Mouse (Mus musculus): ENCODE measurements around the gene Ezh1.

Ezh1 gene

GRCm38 (mm10) chr11:101180261-101180660 lies 46.0 kb downstream of the Ezh1 start:
- DNase-seq, result no peak

- no peak for DNase-seq
These were observed 47.0 kb downstream of the Ezh1 start for GRCm38 (mm10) chr11:101179306-101179705.

- DNase-seq, result no peak
These were observed 47.9 kb downstream of the Ezh1 start for GRCm38 (mm10) chr11:101178061-101179058.

- DNase-seq, result peak; percentile 80
These were observed 49.1 kb downstream of the Ezh1 start for GRCm38 (mm10) chr11:101176933-101177773.

GRCm38 (mm10) chr11:101176117-101176691 lies 50.1 kb downstream of the Ezh1 start:
- DNase-seq, result peak; percentile 65

- peak; percentile 69 for DNase-seq
These were observed 50.6 kb downstream of the Ezh1 start for GRCm38 (mm10) chr11:101175636-101176116.

GRCm38 (mm10) chr11:101174851-101175628 lies 51.2 kb downstream of the Ezh1 start, which contains the start of gene Ccr10:
Ccr10 (minus strand) TSS chr11:101175443.
- peak; percentile 62 for DNase-seq

GRCm38 (mm10) chr11:101174389-101174745 lies 51.9 kb downstream of the Ezh1 start:
- DNase-seq, result no peak

- DNase-seq, result peak; percentile 94
These were observed 52.5 kb downstream of the Ezh1 start for GRCm38 (mm10) chr11:101173631-101174388.

- DNase-seq, result no peak
These were observed 53.2 kb downstream of the Ezh1 start for GRCm38 (mm10) chr11:101173112-101173511.

- DNase-seq, result no peak
These were observed 53.8 kb downstream of the Ezh1 start for GRCm38 (mm10) chr11:101172434-101172815.

GRCm38 (mm10) chr11:101171721-101172433 lies 54.4 kb downstream of the Ezh1 start:
- DNase-seq, result peak; percentile 92

GRCm38 (mm10) chr11:101170811-101171610 lies 55.3 kb downstream of the Ezh1 start, which contains the start of gene Plekhh3:
Plekhh3 (minus strand) TSS chr11:101171351.
- peak; percentile 100 for DNase-seq

GRCm38 (mm10) chr11:101170354-101170810 lies 55.9 kb downstream of the Ezh1 start, which contains the start of gene Cntnap1:
Cntnap1 (plus strand) TSS chr11:101170523.
- peak; percentile 52 for DNase-seq

GRCm38 (mm10) chr11:101169301-101170107 lies 56.8 kb downstream of the Ezh1 start:
- no peak for DNase-seq

GRCm38 (mm10) chr11:101168301-101168980 lies 57.8 kb downstream of the Ezh1 start:
- no peak for DNase-seq

GRCm38 (mm10) chr11:101167963-101168300 lies 58.3 kb downstream of the Ezh1 start:
- no peak for DNase-seq

Data from retina, postnatal 1 day (tissue).